Mouse (Mus musculus) thymus, postnatal 4 days (tissue): ENCODE data around the gene C1ra.
"Not testable (repeated sequence)": the region's sequence is repeated elsewhere in the genome, so short reads cannot be mapped to it uniquely, and the experiment has no call there.

Experiments
- DNase-seq: peaks from one replicate; pipeline ENCODE4 v3.0.0; 2021

Gene C1ra

GRCm38 (mm10) chr6:124545425-124545824 is 33.2 kb downstream of the C1ra start:
- no peak for DNase-seq

DNA sequence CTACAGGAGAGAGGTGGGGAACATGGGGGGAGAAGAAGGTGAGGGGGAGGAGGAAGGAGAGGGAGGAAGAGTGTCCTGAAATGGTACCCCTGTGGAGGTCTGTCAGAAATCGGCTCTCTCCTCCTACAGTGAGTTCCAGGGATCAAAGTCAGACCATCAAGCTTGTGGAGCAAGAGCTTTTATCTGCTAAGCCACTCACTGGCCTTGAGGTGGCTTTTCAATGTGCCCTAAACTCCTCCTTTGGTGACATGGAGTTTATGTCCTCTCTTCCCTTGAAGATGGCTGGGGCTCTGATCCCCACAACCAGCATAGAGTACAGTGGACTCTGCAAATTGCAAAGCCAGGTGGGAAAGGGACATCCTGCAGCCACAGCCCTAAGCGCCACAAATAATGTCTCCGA is 35.8 kb downstream of the C1ra start:
- DNase-seq: not testable (repeated sequence)

DNA sequence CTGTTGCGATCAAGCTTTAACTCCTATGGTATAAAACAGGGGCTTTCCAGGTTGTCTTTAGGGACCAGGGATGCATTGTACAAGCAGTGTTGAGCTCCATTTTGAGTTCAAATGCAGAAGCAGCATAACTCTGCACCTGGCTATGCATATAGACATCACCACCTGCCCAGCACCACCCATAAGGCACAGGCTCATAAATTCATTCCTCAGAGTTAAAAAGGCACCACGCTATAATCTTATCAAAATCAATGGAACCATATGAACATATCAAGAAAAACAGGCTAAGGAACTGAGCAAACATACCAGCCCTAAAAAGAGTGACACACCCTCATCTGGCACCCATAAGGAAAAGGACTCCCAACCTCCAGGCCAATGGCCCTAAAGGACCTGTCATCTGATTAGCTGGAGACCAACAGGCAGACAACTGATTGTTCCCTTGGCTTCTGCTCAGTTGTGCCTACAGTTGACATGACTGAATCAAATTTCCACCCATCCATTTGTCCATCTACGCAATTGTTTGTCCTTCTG is 36.9 kb downstream of the C1ra start:
- no peak for DNase-seq

GRCm38 (mm10) chr6:124552766-124553165 is 40.6 kb downstream of the C1ra start:
- no peak for DNase-seq

DNA sequence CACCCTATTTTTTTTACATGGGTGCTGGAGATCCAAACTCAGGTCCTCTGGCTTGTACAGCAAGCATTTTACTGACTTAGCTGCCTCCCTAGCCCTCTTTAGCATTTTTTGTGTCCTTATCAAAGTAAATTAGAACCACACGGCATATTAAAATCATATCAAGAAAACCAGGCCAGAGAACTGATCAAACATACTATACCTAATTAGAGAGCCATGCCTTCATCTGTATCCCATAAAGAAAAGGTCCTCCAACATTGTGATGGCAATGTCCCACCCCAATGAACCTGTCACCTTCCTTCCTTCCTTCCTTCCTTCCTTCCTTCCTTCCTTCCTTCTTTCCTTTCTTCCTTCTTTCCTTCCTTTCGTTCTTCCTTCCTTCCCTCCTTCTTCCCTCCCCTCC is 43.8 kb downstream of the C1ra start:
- DNase-seq: not testable (repeated sequence)

GRCm38 (mm10) chr6:124561156-124561555 is 49.0 kb downstream of the C1ra start:
- not testable (repeated sequence) for DNase-seq

DNA sequence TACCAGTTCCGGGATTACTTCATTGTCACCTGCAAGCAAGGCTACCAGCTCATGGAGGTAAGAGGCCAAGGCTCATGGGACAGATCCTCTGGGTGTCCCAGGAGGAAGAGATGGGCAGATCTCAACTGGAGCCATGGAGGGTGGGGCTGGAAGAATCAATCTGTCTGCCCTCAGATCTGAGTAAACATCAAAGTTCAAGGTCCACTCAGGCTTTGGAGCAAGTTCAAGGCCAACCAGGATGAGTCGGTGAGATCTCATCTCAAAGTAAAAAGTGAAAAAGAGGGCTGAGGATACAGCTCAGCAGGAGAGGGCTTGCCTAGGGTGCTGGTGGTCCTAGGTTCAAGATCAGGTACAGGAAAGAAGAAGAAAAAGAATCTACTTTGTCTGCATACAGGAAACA is 49.4 kb downstream of the C1ra start:
- not testable (repeated sequence) for DNase-seq

DNA sequence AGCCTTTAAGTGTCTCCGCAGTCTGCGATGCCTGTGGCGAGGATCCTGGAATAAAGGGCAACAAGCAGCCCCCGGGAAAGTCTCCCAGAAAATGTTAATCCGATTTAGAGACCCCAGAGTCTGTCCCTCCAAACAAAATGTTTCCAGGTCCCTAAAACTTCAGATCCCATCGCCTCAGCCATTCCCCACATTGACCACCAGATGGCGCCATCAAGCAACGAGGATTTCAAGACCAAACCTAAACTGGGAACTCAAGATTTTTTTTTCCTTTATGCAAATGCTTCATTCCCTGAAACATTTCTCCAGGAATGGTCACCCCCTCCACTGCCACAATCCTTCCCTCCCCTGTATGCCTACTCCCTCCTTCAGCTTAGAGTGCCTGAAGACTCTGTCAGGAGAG is 57.8 kb downstream of the C1ra start, which contains the start of gene C1rb:
C1rb (plus strand) TSS at position 269 of the 400 bp plus-strand sequence.
- peak; percentile 67 for DNase-seq
